Mouse (Mus musculus) kidney, adult 9 months (tissue): ENCODE data around the gene Usp17le.
"Not testable (repeated sequence)": the region's sequence is repeated elsewhere in the genome, so short reads cannot be mapped to it uniquely, and the experiment has no call there.

Experiments
- DNase-seq: peaks from one replicate; pipeline ENCODE4 v3.0.0; 2022

Usp17le gene

DNA sequence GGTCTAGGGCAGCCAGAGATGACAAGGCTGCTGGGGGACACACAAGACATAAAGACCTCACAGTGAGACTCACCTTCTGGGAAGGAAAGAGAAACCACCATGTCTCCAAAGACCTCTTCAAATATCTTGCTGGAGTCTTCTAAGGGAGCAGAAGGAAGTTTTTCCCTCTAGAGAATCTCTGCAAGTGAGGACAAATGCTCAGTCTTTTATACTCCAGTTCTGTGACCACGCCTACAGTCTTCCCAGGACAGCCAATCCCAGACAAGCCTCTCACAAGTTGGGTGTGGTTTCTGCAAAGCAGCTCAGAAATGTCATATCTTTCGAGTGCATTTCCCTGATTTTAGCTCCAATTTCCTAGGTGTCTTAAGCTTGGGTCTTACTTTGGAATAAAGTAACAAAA lies at the start of gene Usp17le:
TSS of gene Usp17le (minus strand) at position 101 of the 400 bp plus-strand sequence.
- not testable (repeated sequence) for DNase-seq

DNA sequence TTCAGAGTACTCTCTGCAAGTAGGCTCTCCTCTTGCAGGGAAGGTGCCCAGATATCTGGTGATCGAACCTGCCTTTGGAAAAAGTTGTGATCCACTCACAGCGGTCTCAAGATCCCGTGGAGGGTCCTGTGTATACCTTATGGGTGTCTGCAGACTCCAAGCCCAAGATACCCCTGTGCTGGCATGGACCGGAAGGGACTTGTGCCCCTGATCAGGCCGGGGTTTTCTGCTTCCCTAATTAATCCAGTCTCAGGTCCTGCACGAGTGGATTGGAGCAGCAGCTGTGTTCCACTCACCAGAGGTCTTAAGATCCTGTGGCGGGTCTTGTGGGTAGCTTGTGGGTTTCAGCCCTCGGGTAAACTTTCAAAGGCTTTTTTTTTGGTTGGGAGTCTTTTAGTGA lies 33.1 kb upstream of the Usp17le start:
- not testable (repeated sequence) for DNase-seq

DNA sequence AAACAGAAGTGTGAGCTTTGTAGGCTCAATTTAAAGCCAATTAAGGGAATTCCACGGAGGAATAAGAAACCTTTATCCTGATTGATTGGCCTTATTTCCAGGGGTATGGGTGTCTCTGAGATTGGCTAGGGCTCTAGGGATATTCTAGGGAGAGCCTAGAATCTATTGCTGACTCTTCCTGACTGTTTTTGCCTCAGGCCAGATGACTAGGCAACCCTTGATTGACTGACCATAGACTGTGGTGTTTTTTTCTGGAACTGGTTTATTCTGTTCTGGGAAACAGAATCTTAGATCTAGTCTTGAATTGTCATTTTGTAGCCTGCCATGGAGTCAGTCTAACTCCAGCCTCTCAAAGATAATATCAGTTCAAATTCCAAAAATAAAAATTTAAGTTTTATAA lies 13.5 kb upstream of the Usp17le start:
- DNase-seq = no peak
